Mouse (Mus musculus): ENCODE results near the gene Nr1d1. TPM values are rescaled to one million over a fixed set of nuclear protein-coding genes. Genes with fewer than 3 reads are reported as not detected.
A peak's percentile ranks its signal among the peaks of the same experiment; 100 is the strongest.

Gene Nr1d1
- polyA plus RNA-seq, 1 experiment, result 5.6 TPM

- H3K27me3 ChIP-seq (replicated peaks), result no peaks in the 10 kb centered on the region
- H3K4me1 ChIP-seq, result peaks cover 77% of the 10 kb centered on the region
- H3K9me3 ChIP-seq, result no peaks in the 10 kb centered on the region
- peaks cover 73% of the 10 kb centered on the region for H3K36me3 ChIP-seq (replicated peaks; ENCODE audit: low read length)
- TF ChIP-seq GATA1 (IDR thresholded peaks at IDR 0.05; ENCODE audit: borderline replicate concordance, low read length) (no peak), FLI1 (IDR thresholded peaks at IDR 0.05; ENCODE audit: low read length) (no peak)
- H3K4me3 ChIP-seq (replicated peaks), result peak overlapping the region; percentile 84
These were observed 20.4 kb downstream of the Nr1d1 start for GRCm38 (mm10) chr11:98754621-98755181.

GRCm38 (mm10) chr11:98754151-98754620, 20.9 kb downstream of the Nr1d1 start:
- TF ChIP-seq FLI1 (IDR thresholded peaks at IDR 0.05; ENCODE audit: low read length) (no peak), GATA1 (IDR thresholded peaks at IDR 0.05; ENCODE audit: borderline replicate concordance, low read length) (no peak)
- Histone ChIP-seq H3K4me1 (peaks cover 82% of the 10 kb centered on the region), H3K27me3 (replicated peaks) (no peaks in the 10 kb centered on the region), H3K4me3 (replicated peaks) (peak overlapping the region; percentile 84), H3K9me3 (no peaks in the 10 kb centered on the region), H3K36me3 (replicated peaks; ENCODE audit: low read length) (peaks cover 69% of the 10 kb centered on the region)

DNA sequence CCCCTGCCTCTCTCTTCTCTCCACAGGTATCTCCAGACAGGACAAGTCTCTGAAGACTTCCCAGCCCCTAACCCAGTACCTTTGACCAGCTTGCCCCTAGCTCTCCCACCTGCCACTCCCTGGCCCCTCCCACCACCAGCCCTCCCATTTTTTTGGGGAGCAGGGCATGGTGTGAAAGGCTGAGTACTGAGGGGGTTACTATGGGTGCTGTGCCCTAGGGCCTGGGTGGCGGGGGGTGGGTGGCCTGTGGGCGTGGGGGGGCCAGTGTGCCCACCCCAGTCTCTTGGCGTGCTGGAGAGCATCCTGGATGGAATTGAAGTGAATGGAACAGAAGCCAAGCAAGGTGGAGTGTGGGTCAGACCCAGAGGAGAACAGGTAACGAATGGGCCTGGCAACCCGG, 21.9 kb downstream of the Nr1d1 start:
- peaks cover 64% of the 10 kb centered on the region for H3K36me3 ChIP-seq (replicated peaks; ENCODE audit: low read length)
- TF ChIP-seq FLI1 (IDR thresholded peaks at IDR 0.05; ENCODE audit: low read length) (no peak), GATA1 (IDR thresholded peaks at IDR 0.05; ENCODE audit: borderline replicate concordance, low read length) (no peak)
- H3K9me3 ChIP-seq, result no peaks in the 10 kb centered on the region
- peaks cover 91% of the 10 kb centered on the region for H3K4me1 ChIP-seq
- H3K27me3 ChIP-seq (replicated peaks), result no peaks in the 10 kb centered on the region
- H3K4me3 ChIP-seq (replicated peaks), result peak overlapping the region; percentile 77

GRCm38 (mm10) chr11:98752562-98753140, 22.5 kb downstream of the Nr1d1 start:
- TF ChIP-seq FLI1 (IDR thresholded peaks at IDR 0.05; ENCODE audit: low read length) (no peak), GATA1 (IDR thresholded peaks at IDR 0.05; ENCODE audit: borderline replicate concordance, low read length) (no peak)
- H3K9me3 ChIP-seq, result no peaks in the 10 kb centered on the region
- H3K4me3 ChIP-seq (replicated peaks), result peak overlapping the region; percentile 30
- peaks cover 60% of the 10 kb centered on the region for H3K36me3 ChIP-seq (replicated peaks; ENCODE audit: low read length)
- no peaks in the 10 kb centered on the region for H3K27me3 ChIP-seq (replicated peaks)
- peaks cover 97% of the 10 kb centered on the region for H3K4me1 ChIP-seq

GRCm38 (mm10) chr11:98751221-98751782, 23.8 kb downstream of the Nr1d1 start:
- H3K27me3 ChIP-seq (replicated peaks), result no peaks in the 10 kb centered on the region
- peaks cover 100% of the 10 kb centered on the region for H3K4me1 ChIP-seq
- H3K9me3 ChIP-seq, result no peaks in the 10 kb centered on the region
- TF ChIP-seq FLI1 (IDR thresholded peaks at IDR 0.05; ENCODE audit: low read length) (no peak), GATA1 (IDR thresholded peaks at IDR 0.05; ENCODE audit: borderline replicate concordance, low read length) (no peak)
- H3K4me3 ChIP-seq (replicated peaks), result peak overlapping the region; percentile 85
- H3K36me3 ChIP-seq (replicated peaks; ENCODE audit: low read length), result peaks cover 46% of the 10 kb centered on the region

GRCm38 (mm10) chr11:98750351-98751201, 24.6 kb downstream of the Nr1d1 start:
- H3K4me1 ChIP-seq, result peaks cover 100% of the 10 kb centered on the region
- H3K27me3 ChIP-seq (replicated peaks), result no peaks in the 10 kb centered on the region
- H3K36me3 ChIP-seq (replicated peaks; ENCODE audit: low read length), result peaks cover 44% of the 10 kb centered on the region
- no peak for TF ChIP-seq GATA1 (IDR thresholded peaks at IDR 0.05; ENCODE audit: borderline replicate concordance, low read length)
- TF ChIP-seq FLI1 (IDR thresholded peaks at IDR 0.05; ENCODE audit: low read length), result no peak
- peak overlapping the region; percentile 76 for H3K4me3 ChIP-seq (replicated peaks)
- H3K9me3 ChIP-seq, result no peaks in the 10 kb centered on the region

GRCm38 (mm10) chr11:98749716-98750115, 25.4 kb downstream of the Nr1d1 start:
- Histone ChIP-seq H3K4me3 (replicated peaks) (peak overlapping the region; percentile 56), H3K4me1 (peaks cover 100% of the 10 kb centered on the region), H3K9me3 (no peaks in the 10 kb centered on the region), H3K36me3 (replicated peaks; ENCODE audit: low read length) (peaks cover 40% of the 10 kb centered on the region), H3K27me3 (replicated peaks) (no peaks in the 10 kb centered on the region)
- TF ChIP-seq GATA1 (IDR thresholded peaks at IDR 0.05; ENCODE audit: borderline replicate concordance, low read length), result no peak
- no peak for TF ChIP-seq FLI1 (IDR thresholded peaks at IDR 0.05; ENCODE audit: low read length)

DNA sequence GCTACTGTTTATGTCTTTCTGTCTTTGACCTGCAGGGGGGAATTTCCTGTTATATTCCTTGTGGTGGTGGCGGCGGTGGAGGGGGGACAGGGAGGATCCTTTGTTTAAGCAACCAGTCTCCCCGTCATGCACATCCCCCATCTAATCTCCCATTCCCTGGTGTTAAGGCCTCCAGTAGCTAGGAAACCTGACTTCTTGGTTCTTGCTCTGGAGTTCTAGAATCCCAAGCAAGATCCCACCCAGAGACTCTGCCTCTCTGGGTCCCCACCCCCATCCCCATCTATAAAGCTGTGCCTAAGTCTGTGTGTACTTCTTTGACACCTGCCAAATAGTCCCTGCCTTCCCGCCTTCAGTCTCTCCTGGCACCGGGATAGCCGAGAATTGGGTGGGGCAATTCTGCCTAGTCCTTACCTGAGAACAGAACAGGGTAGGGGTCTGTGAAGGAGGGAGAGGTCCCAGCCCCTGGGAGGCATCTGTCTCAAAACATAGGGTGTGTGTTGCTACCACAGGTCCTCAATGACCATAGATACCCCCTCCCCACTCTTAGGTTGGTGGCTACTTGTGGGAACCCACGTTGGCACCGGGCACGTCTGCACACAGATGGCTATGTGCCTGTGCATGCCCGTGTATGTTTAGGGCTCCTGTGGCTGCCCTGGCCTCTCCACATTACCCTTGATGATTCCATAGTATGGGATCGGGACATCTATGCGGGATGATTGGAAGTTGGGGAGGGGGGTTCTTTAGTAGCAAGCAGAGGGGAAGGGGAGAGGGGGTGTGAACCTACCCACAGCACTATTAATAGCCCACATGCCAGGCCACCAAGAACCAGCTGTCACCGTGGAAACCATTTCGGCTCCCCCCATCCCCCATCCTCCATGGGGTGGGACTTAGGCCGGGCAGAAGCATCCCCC, 26.4 kb downstream of the Nr1d1 start:
- Histone ChIP-seq H3K9me3 (no peaks in the 10 kb centered on the region), H3K4me1 (peaks cover 100% of the 10 kb centered on the region), H3K4me3 (replicated peaks) (peak overlapping the region; percentile 87), H3K27me3 (replicated peaks) (no peaks in the 10 kb centered on the region), H3K36me3 (replicated peaks; ENCODE audit: low read length) (peaks cover 36% of the 10 kb centered on the region)
- TF ChIP-seq GATA1 (IDR thresholded peaks at IDR 0.05; ENCODE audit: borderline replicate concordance, low read length), result no peak
- no peak for TF ChIP-seq FLI1 (IDR thresholded peaks at IDR 0.05; ENCODE audit: low read length)
